Mouse (Mus musculus): ENCODE results near the gene Taf13. TPM values are rescaled to one million over a fixed set of nuclear protein-coding genes. Genes with fewer than 3 reads are reported as not detected.

Gene Taf13
- total and polyA plus RNA-seq, 3 experiments, result 5.4 to 7.0 TPM; not detected in 1

- TF ChIP-seq RCOR1 (IDR thresholded peaks at IDR 0.05; ENCODE audit: low read depth, low read length), result peak; percentile 86
- no peak for TF ChIP-seq CHD2 (IDR thresholded peaks at IDR 0.05; ENCODE audit: low read length)
- peak; percentile 66 for TF ChIP-seq TCF12 (IDR thresholded peaks at IDR 0.05; ENCODE audit: low read depth, low read length)
- no peak for TF ChIP-seq USF2 (IDR thresholded peaks at IDR 0.05; ENCODE audit: borderline replicate concordance in 1 of 2, insufficient read depth in 1 of 2, low read depth in 1 of 2, low read length in 2 of 2)
- peak; percentile 99 for TF ChIP-seq POLR2AphosphoS2 (IDR thresholded peaks at IDR 0.05; ENCODE audit: low read length)
These were observed at the start of gene Taf13 (continued) for GRCm38 (mm10) chr3:108571443-108572294.

GRCm38 (mm10) chr3:108523415-108523814, 48.1 kb upstream of the Taf13 start:
- peaks cover 7 to 11% of the 10 kb centered on the region in 2 experiments for H3K27me3 ChIP-seq (ENCODE audit: control insufficient read depth in 1 of 2, insufficient read depth in 2 of 2, low read length in 2 of 2)
- no peaks in the 10 kb centered on the region for H3K4me1 ChIP-seq (ENCODE audit: control insufficient read depth in 1 of 2, insufficient read depth in 2 of 2, low read length in 2 of 2)
- no peaks in the 10 kb centered on the region for H3K36me3 ChIP-seq (ENCODE audit: control insufficient read depth in 1 of 2, insufficient read depth in 2 of 2, low read length in 2 of 2)
- H3K9ac ChIP-seq (ENCODE audit: control insufficient read depth, low read depth, low read length, poor library complexity, severe bottlenecking), result no peak overlapping the region
- no peak overlapping the region for H3K4me3 ChIP-seq (ENCODE audit: control insufficient read depth in 1 of 2, insufficient read depth in 1 of 2, low read depth in 2 of 2, low read length in 2 of 2)
- H3K27ac ChIP-seq (ENCODE audit: control insufficient read depth, low read depth, low read length), result no peak overlapping the region
- H3K9me3 ChIP-seq (replicated peaks; ENCODE audit: insufficient read depth, low read length), result no peaks in the 10 kb centered on the region
- DNase-seq (ENCODE audit: low read depth, low spot score), result no peak
- no peaks in the 10 kb centered on the region for H3K79me2 ChIP-seq (ENCODE audit: control insufficient read depth, insufficient read depth, low read length, poor library complexity)
- TF ChIP-seq POLR2A (IDR thresholded peaks at IDR 0.05; ENCODE audit: control insufficient read depth in 1 of 2, insufficient read depth in 1 of 2, low read depth in 1 of 2, low read length in 2 of 2, poor library complexity in 1 of 2) (no peak), E2F4 (IDR thresholded peaks at IDR 0.05; ENCODE audit: borderline replicate concordance, low read depth, low read length) (no peak), MAX (IDR thresholded peaks at IDR 0.05; ENCODE audit: low read length) (no peak), SMC3 (IDR thresholded peaks at IDR 0.05; ENCODE audit: low read depth, low read length) (no peak), GABPA (IDR thresholded peaks at IDR 0.05; ENCODE audit: low read depth, low read length) (no peak), ZMIZ1 (IDR thresholded peaks at IDR 0.05; ENCODE audit: low read depth, low read length) (no peak), TCF12 (IDR thresholded peaks at IDR 0.05; ENCODE audit: low read depth, low read length) (no peak), JUND (IDR thresholded peaks at IDR 0.05; ENCODE audit: low read depth, low read length) (no peak), CHD1 (IDR thresholded peaks at IDR 0.05; ENCODE audit: low read depth, low read length) (no peak), UBTF (IDR thresholded peaks at IDR 0.05; ENCODE audit: borderline replicate concordance, insufficient read depth, low read depth, low read length) (no peak)

DNA sequence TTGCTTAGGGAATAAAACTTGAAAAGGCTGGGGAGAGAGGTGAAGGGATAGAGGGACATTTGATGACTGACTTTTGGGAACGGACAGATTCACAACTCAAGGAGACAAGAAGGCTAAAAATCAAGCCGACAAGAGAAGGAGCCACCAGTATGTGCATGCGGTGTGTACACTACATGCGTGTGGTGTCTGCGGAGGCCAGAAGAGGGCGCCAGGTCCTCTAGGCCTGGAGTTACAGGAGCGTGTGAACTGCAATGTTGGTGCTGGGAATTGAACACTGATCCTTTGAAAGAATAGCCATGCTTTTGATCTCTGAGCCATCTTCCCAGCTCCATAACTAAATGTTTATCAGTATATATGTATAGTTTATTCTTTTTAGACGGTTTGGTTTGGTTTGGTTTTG, 43.0 kb upstream of the Taf13 start:
- H3K27ac ChIP-seq (ENCODE audit: control insufficient read depth, low read depth, low read length), result no peak overlapping the region
- TF ChIP-seq CTCF (IDR thresholded peaks at IDR 0.05 in 2 of 3, conservative IDR thresholded peaks at IDR 0.05 in 1 of 3; ENCODE audit: control insufficient read depth in 1 of 3, insufficient read depth in 1 of 3, low read depth in 2 of 3, low read length in 3 of 3, poor library complexity in 1 of 3, severe bottlenecking in 1 of 3), result peak; percentile 13 to 37 (median 29); a peak in 4 of 6 replicates
- TF ChIP-seq CHD1 (IDR thresholded peaks at IDR 0.05; ENCODE audit: low read depth, low read length), result no peak
- no peaks in the 10 kb centered on the region for H3K36me3 ChIP-seq (ENCODE audit: control insufficient read depth in 1 of 2, insufficient read depth in 2 of 2, low read length in 2 of 2)
- no peak overlapping the region for H3K4me3 ChIP-seq (ENCODE audit: control insufficient read depth in 1 of 2, insufficient read depth in 1 of 2, low read depth in 2 of 2, low read length in 2 of 2)
- no peak overlapping the region for H3K9ac ChIP-seq (ENCODE audit: control insufficient read depth, low read depth, low read length, poor library complexity, severe bottlenecking)
- H3K27me3 ChIP-seq (ENCODE audit: control insufficient read depth in 1 of 2, insufficient read depth in 2 of 2, low read length in 2 of 2), result peaks cover 7 to 16% of the 10 kb centered on the region in 2 experiments
- H3K4me1 ChIP-seq (ENCODE audit: control insufficient read depth in 1 of 2, insufficient read depth in 2 of 2, low read length in 2 of 2), result no peaks in the 10 kb centered on the region
- H3K79me2 ChIP-seq (ENCODE audit: control insufficient read depth, insufficient read depth, low read length, poor library complexity), result no peaks in the 10 kb centered on the region
- H3K9me3 ChIP-seq (replicated peaks; ENCODE audit: insufficient read depth, low read length), result no peaks in the 10 kb centered on the region
- DNase-seq (ENCODE audit: low read depth, low spot score), result peak; percentile 17
